Mouse (Mus musculus): ENCODE measurements around the gene Gm10666.
"Not testable (repeated sequence)": the region's sequence is repeated elsewhere in the genome, so short reads cannot be mapped to it uniquely, and the experiment has no call there.

Gm10666 gene

GRCm38 (mm10) chr7:22134641-22135040, at the start of gene Gm10666:
TSS of gene Gm10666 (minus strand) at chr7:22134741.
- DNase-seq (ENCODE audit: low read depth): not testable (repeated sequence)

GRCm38 (mm10) chr7:22163935-22164334, 29.4 kb upstream of the Gm10666 start, which contains the start of gene Vmn1r142:
TSS of gene Vmn1r142 (minus strand) at chr7:22164035.
- DNase-seq (ENCODE audit: low read depth): not testable (repeated sequence)

GRCm38 (mm10) chr7:22118145-22118544, 16.4 kb downstream of the Gm10666 start, which contains the start of gene Gm16451:
TSS of gene Gm16451 (minus strand) at chr7:22118245.
- DNase-seq (ENCODE audit: low read depth): not testable (repeated sequence)
